Mouse (Mus musculus) right cerebral cortex, postnatal 25 days (tissue): ENCODE results near the gene Rasl11a.
"Not testable (repeated sequence)": the region's sequence is repeated elsewhere in the genome, so short reads cannot be mapped to it uniquely, and the experiment has no call there.

Experiments used
- DNase-seq: peaks from one replicate; pipeline ENCODE4 v3.0.0; 2022

Gene Rasl11a

GRCm38 (mm10) chr5:146893478-146894182, 48.8 kb downstream of the Rasl11a start:
- DNase-seq: no peak

- not testable (repeated sequence) for DNase-seq
These were observed 50.8 kb downstream of the Rasl11a start for GRCm38 (mm10) chr5:146895667-146896066.

GRCm38 (mm10) chr5:146896973-146897372, 52.1 kb downstream of the Rasl11a start:
- DNase-seq: no peak
